Mouse (Mus musculus) embryo, embryonic 10.5 days (tissue): ENCODE results near the gene Olfr1411.

Source experiments
- DNase-seq: peaks from one replicate; pipeline ENCODE4 v3.0.0-alpha.2; 2015; ENCODE audit warnings: low spot score

The Olfr1411 gene

GRCm38 (mm10) chr1:92640393-92640792 is 46.2 kb downstream of the Olfr1411 start:
- DNase-seq = no peak

GRCm38 (mm10) chr1:92641514-92642272 is 47.5 kb downstream of the Olfr1411 start, which contains the start of gene Cops9:
TSS of gene Cops9 (minus strand) at chr1:92641985.
- DNase-seq = peak; percentile 95

GRCm38 (mm10) chr1:92643691-92644090 is 49.5 kb downstream of the Olfr1411 start:
- DNase-seq = no peak

- DNase-seq = no peak
Measured at GRCm38 (mm10) chr1:92644916-92645315, 50.7 kb downstream of the Olfr1411 start.

- no peak for DNase-seq
Measured at GRCm38 (mm10) chr1:92646111-92646510, 51.9 kb downstream of the Olfr1411 start.

GRCm38 (mm10) chr1:92646601-92647000 is 52.4 kb downstream of the Olfr1411 start:
- DNase-seq = no peak

- DNase-seq = no peak
Measured at GRCm38 (mm10) chr1:92647026-92647425, 52.8 kb downstream of the Olfr1411 start.
